Mouse (Mus musculus) intestine, embryonic 14.5 days (tissue): ENCODE results near the gene Col4a1. TPM values are rescaled to one million over a fixed set of nuclear protein-coding genes. Genes with fewer than 3 reads are reported as not detected.

ENCODE experiments used
- ATAC-seq: fragments of 200-750 bp; cut with Nextera tagmentation; replicated peaks from 2 replicates; pipeline ENCODE4 v1.8.0; 2017; ENCODE audit warnings: low read depth, moderate number of reproducible peaks, moderate TSS enrichment, moderate library complexity; ENCODE audit not compliant: low FRiP score, low TSS enrichment
- DNase-seq: peaks from one replicate; pipeline ENCODE4 v3.0.0-alpha.2; 2018; ENCODE audit warnings: low spot score
- H3K27ac ChIP-seq: fragments of 300-500 bp; sonication (generic); 2 replicates; pipeline ENCODE4 v1.5.1; 2014; ENCODE audit warnings: low read depth, mild to moderate bottlenecking, control low read depth
- H3K27me3 ChIP-seq: fragments of 300-500 bp; sonication (generic); replicated peaks from 2 replicates; pipeline ENCODE4 v1.6.1; 2014; ENCODE audit warnings: low read length, control low read depth; ENCODE audit not compliant: control insufficient read depth, insufficient read depth
- H3K36me3 ChIP-seq: fragments of 300-500 bp; sonication (generic); 2 replicates; pipeline ENCODE4 v1.6.1; 2014; ENCODE audit warnings: low read length, control low read depth; ENCODE audit not compliant: control insufficient read depth, insufficient read depth
- H3K4me1 ChIP-seq: fragments of 300-500 bp; sonication (generic); replicated peaks from 2 replicates; pipeline ENCODE4 v1.6.1; 2014; ENCODE audit warnings: low read length, control low read depth, mixed read lengths; ENCODE audit not compliant: control insufficient read depth, insufficient read depth
- H3K4me2 ChIP-seq: fragments of 300-500 bp; sonication (generic); 2 replicates; pipeline ENCODE4 v1.6.1; 2014; ENCODE audit warnings: low read length
- H3K4me3 ChIP-seq: fragments of 300-500 bp; sonication (generic); 2 replicates; pipeline ENCODE4 v1.5.1; 2014; ENCODE audit warnings: low read depth, low read length, control low read depth, mixed read lengths
- H3K9ac ChIP-seq: fragments of 300-500 bp; sonication (generic); 2 replicates; pipeline ENCODE4 v1.6.1; 2014; ENCODE audit warnings: mild to moderate bottlenecking, low read length
- H3K9me3 ChIP-seq: fragments of 300-500 bp; sonication (generic); 2 replicates; pipeline ENCODE4 v1.6.1; 2016; ENCODE audit warnings: low read length, control low read depth; ENCODE audit not compliant: control insufficient read depth
- WGBS: fragments of 180-500 bp; shearing (Covaris S2); extraction: QIAGEN DNeasy Blood & Tissue Kit; methylation state at CpG from one replicate; pipeline ENCODE4 v1.1.7; 2014; 5-methylcytosine and 5-hydroxymethylcytosine counted together
- polyA plus RNA-seq: library from polyadenylated mRNA; unstranded; fragments of >200 nt; fragmentation: Nextera tagmentation; extraction: Ambion mirVana; gene quantifications from 2 replicates; pipeline ENCODE4 v1.2.1, GENCODE M21; 2014

Col4a1 gene
- polyA plus RNA-seq, 1 experiment from 2014 or later, result 228 TPM

GRCm38 (mm10) chr8:11313176-11314111 lies 818 bp upstream of the Col4a1 start:
- peak overlapping the region; percentile 86 for H3K9ac ChIP-seq
- ATAC-seq (0 out of 2 replicates have a peak, but pooled peaks have one; percentile 37), DNase-seq (peak; percentile 66)
- no peaks in the 10 kb centered on the region for H3K9me3 ChIP-seq
- H3K27ac ChIP-seq, result peak overlapping the region; percentile 88
- WGBS, result 5% methylated on average over 45 of the region's 45 CpGs
- peak overlapping the region; percentile 79 for H3K4me3 ChIP-seq
- peaks cover 17% of the 10 kb centered on the region; the same call in 1 of the 2 replicates for H3K4me1 ChIP-seq
- H3K4me2 ChIP-seq, result peak overlapping the region; percentile 72
- H3K36me3 ChIP-seq, result 0 out of 2 replicates have a peak, but pooled peaks cover 4% of the 10 kb centered on the region
- no peaks in the 10 kb centered on the region for H3K27me3 ChIP-seq

GRCm38 (mm10) chr8:11311681-11312348 lies 811 bp downstream of the Col4a1 start:
- Histone ChIP-seq H3K36me3 (0 out of 2 replicates have a peak, but pooled peaks cover 2% of the 10 kb centered on the region), H3K4me2 (peak overlapping the region; percentile 72), H3K27me3 (no peaks in the 10 kb centered on the region), H3K4me3 (peak overlapping the region; percentile 79), H3K9ac (peak overlapping the region; percentile 86), H3K9me3 (no peaks in the 10 kb centered on the region), H3K27ac (peak overlapping the region; percentile 88), H3K4me1 (peaks cover 20% of the 10 kb centered on the region; the same call in 1 of the 2 replicates)
- DNase-seq, result peak; percentile 86
- WGBS, result 3% methylated on average over 34 of the region's 34 CpGs
- ATAC-seq, result peak; percentile 6

DNA sequence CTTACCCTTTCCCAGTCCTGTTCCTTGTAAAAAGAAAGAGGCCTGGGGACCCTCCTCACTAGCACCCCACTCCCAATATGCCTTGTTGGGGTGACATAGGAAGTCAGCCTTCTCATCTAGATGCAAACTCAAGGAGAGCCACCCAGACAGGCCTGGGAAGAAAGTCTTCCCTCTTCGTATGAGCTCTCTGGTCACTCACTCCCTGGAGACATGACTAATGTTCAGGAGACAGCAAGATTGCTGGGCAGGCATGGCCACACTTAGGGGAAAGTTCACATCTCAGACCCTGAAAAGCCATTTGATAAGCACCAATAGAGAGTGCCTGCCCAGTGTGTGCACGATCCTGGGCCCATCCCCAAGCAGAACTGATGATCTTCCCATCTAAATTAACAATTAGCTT lies 2.6 kb downstream of the Col4a1 start:
- H3K36me3 ChIP-seq, result no peaks in the 10 kb centered on the region
- ATAC-seq (no peak), DNase-seq (no peak)
- 0 out of 2 replicates have a peak overlapping the region, but pooled peaks have one; percentile 79 for H3K4me3 ChIP-seq
- no peaks in the 10 kb centered on the region for H3K27me3 ChIP-seq
- 56% methylated on average over 2 of the region's 2 CpGs for WGBS
- H3K27ac ChIP-seq, result no peak overlapping the region
- H3K4me1 ChIP-seq, result peaks cover 20% of the 10 kb centered on the region; the same call in 1 of the 2 replicates
- H3K9ac ChIP-seq, result no peak overlapping the region
- no peaks in the 10 kb centered on the region for H3K9me3 ChIP-seq
- H3K4me2 ChIP-seq, result peak overlapping the region; percentile 72

GRCm38 (mm10) chr8:11309226-11309625 lies 3.4 kb downstream of the Col4a1 start:
- no peak overlapping the region; the same call in 1 of the 2 replicates for H3K4me3 ChIP-seq
- no peak overlapping the region for H3K4me2 ChIP-seq
- 49% methylated on average over 5 of the region's 5 CpGs for WGBS
- no peaks in the 10 kb centered on the region for H3K27me3 ChIP-seq
- ATAC-seq (no peak), DNase-seq (no peak)
- H3K9ac ChIP-seq, result no peak overlapping the region
- no peak overlapping the region for H3K27ac ChIP-seq
- H3K4me1 ChIP-seq, result peaks cover 20% of the 10 kb centered on the region; the same call in 1 of the 2 replicates
- H3K36me3 ChIP-seq, result no peaks in the 10 kb centered on the region
- H3K9me3 ChIP-seq, result no peaks in the 10 kb centered on the region

DNA sequence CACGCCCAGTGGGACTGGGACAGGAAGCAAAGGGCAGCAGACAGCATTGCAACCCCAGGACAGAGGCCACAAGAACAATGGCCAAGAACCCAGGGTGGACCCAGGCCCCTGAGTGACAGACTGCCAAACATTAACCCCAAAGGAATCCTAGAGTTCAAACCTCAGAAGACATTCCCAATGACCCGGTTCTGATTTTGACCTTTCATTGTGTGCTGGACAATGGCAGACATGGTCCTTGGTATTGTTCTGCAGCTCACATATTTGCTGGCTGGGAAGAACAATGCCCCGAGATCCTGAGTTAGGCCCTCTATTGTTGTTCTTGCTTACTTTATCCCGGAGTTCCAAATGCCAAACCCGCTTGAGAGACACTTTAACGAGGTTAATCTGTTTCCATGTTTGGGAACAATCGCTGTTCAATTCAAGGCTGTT lies 4.0 kb downstream of the Col4a1 start:
- Histone ChIP-seq H3K36me3 (no peaks in the 10 kb centered on the region), H3K4me2 (no peak overlapping the region), H3K27ac (no peak overlapping the region), H3K9me3 (no peaks in the 10 kb centered on the region), H3K9ac (no peak overlapping the region), H3K4me1 (peaks cover 20% of the 10 kb centered on the region; the same call in 1 of the 2 replicates), H3K4me3 (no peak overlapping the region), H3K27me3 (no peaks in the 10 kb centered on the region)
- DNase-seq (no peak), ATAC-seq (no peak)
- 71% methylated on average over 7 of the region's 7 CpGs for WGBS

- ATAC-seq (no peak), DNase-seq (no peak)
- Histone ChIP-seq H3K4me1 (peaks cover 20% of the 10 kb centered on the region; the same call in 1 of the 2 replicates), H3K27ac (no peak overlapping the region), H3K4me2 (no peak overlapping the region), H3K4me3 (no peak overlapping the region), H3K36me3 (no peaks in the 10 kb centered on the region), H3K27me3 (no peaks in the 10 kb centered on the region), H3K9me3 (no peaks in the 10 kb centered on the region), H3K9ac (no peak overlapping the region)
- 78% methylated on average over 7 of the region's 7 CpGs for WGBS
These were observed 5.2 kb downstream of the Col4a1 start for GRCm38 (mm10) chr8:11307451-11307850.

GRCm38 (mm10) chr8:11305539-11305938 lies 7.1 kb downstream of the Col4a1 start:
- H3K4me1 ChIP-seq, result peaks cover 25% of the 10 kb centered on the region; the same call in 1 of the 2 replicates
- WGBS, result 84% methylated on average over 1 of the region's 1 CpGs

GRCm38 (mm10) chr8:11304027-11304601 lies 8.5 kb downstream of the Col4a1 start:
- WGBS, result 88% methylated on average over 6 of the region's 6 CpGs
- peaks cover 28% of the 10 kb centered on the region for H3K4me1 ChIP-seq
- H3K27me3 ChIP-seq, result no peaks in the 10 kb centered on the region
- H3K27ac ChIP-seq, result no peak overlapping the region
- no peak overlapping the region for H3K9ac ChIP-seq
- H3K36me3 ChIP-seq, result no peaks in the 10 kb centered on the region
- H3K4me2 ChIP-seq, result no peak overlapping the region
- DNase-seq (no peak), ATAC-seq (no peak)
- no peaks in the 10 kb centered on the region for H3K9me3 ChIP-seq
- H3K4me3 ChIP-seq, result no peak overlapping the region

More at GRCm38 (mm10) chr8:11305539-11305938, 7.1 kb downstream of the Col4a1 start:
- no peaks in the 10 kb centered on the region for H3K9me3 ChIP-seq
- no peaks in the 10 kb centered on the region for H3K36me3 ChIP-seq
- no peak for DNase-seq
- no peaks in the 10 kb centered on the region for H3K27me3 ChIP-seq
- no peak overlapping the region for H3K4me3 ChIP-seq
- no peak overlapping the region for H3K4me2 ChIP-seq
- no peak for ATAC-seq
- H3K27ac ChIP-seq, result no peak overlapping the region
- H3K9ac ChIP-seq, result no peak overlapping the region
